Mouse (Mus musculus): ENCODE results near the gene Ctnnd2. TPM values are rescaled to one million over a fixed set of nuclear protein-coding genes. Genes with fewer than 3 reads are reported as not detected.

The Ctnnd2 gene
- total RNA-seq, 2 experiments from 2014 or later = 223 to 229 TPM

- H3K27ac ChIP-seq = no peak overlapping the region
- H3K4me3 ChIP-seq = no peak overlapping the region
- no peak for DNase-seq (ENCODE audit: low spot score in 2 of 2)
- TF ChIP-seq CTCF (conservative IDR thresholded peaks at IDR 0.05) = no peak
Observed at GRCm38 (mm10) chr15:30964046-30964445, 791.7 kb downstream of the Ctnnd2 start.

- Histone ChIP-seq H3K4me3 (no peak overlapping the region), H3K27ac (no peak overlapping the region)
- DNase-seq (ENCODE audit: low spot score in 2 of 2) = no peak
- TF ChIP-seq CTCF (conservative IDR thresholded peaks at IDR 0.05) = no peak
Observed at GRCm38 (mm10) chr15:30964865-30965679, 792.7 kb downstream of the Ctnnd2 start.

GRCm38 (mm10) chr15:30966826-30967225, 794.4 kb downstream of the Ctnnd2 start:
- no peak for DNase-seq (ENCODE audit: low spot score in 2 of 2)
- no peak overlapping the region for H3K4me3 ChIP-seq
- H3K27ac ChIP-seq = no peak overlapping the region
- no peak for TF ChIP-seq CTCF (conservative IDR thresholded peaks at IDR 0.05)

GRCm38 (mm10) chr15:30974436-30974835, 802.0 kb downstream of the Ctnnd2 start:
- no peak for DNase-seq (ENCODE audit: low spot score in 2 of 2)
- no peak for TF ChIP-seq CTCF (conservative IDR thresholded peaks at IDR 0.05)
- Histone ChIP-seq H3K27ac (no peak overlapping the region; the same call in 1 of the 2 replicates), H3K4me3 (no peak overlapping the region)

- DNase-seq (ENCODE audit: low spot score in 2 of 2) = peak in 1 of 2 experiments; percentile 23
- no peak for TF ChIP-seq CTCF (conservative IDR thresholded peaks at IDR 0.05)
- Histone ChIP-seq H3K4me3 (no peak overlapping the region), H3K27ac (peak overlapping the region; percentile 39; the same call in 1 of the 2 replicates)
Observed at GRCm38 (mm10) chr15:30974991-30975775, 802.8 kb downstream of the Ctnnd2 start.

DNA sequence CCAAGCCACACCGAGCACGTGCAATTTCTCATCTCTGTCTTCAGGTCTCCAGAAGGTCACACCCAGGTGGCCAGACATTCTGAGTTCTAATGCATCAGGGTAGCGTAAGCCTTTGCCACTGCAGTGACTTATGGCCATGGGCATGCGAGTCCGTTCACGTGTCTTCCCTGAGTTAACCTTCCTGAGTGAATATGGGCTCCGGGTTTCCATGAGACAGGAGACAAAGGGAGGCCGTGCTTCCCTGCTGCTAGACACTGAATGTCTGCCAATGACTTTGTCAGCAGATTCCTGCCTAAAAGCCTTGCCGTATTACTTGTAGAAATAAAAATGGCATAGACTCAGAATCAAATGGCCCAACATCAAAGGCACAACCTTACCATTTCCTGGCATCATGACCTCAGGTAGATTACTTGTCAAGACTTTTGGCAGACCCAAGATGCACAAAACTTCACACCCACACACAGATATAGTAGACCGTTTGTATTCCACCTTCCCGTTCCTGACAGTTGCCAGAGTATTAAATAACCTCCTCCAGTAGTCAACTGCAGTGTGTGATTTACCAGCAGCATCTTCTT, 804.9 kb downstream of the Ctnnd2 start:
- no peak overlapping the region for H3K4me3 ChIP-seq
- TF ChIP-seq CTCF (conservative IDR thresholded peaks at IDR 0.05) = no peak
- peak overlapping the region; percentile 48; the same call in 1 of the 2 replicates for H3K27ac ChIP-seq
- peak in 1 of 2 experiments; percentile 25 for DNase-seq (ENCODE audit: low spot score in 2 of 2)

DNA sequence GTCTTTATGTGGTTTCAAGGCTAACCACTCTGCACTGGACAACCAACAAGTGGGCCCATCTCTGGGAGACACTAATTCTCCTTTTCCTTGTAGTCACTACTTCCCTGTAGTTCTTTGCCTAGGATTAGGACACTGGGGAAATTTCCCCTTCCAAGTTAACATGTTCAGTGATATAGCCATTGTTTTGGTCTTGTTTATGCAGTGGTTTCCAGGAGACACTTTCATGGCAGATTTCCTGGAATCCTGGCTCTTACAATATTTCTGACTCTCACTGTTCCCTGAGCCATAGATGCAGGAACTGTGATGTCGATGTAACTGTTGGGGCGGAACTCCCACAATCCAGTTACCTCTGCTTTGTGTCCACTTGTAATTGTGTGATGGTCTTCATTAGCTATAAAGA, 814.5 kb downstream of the Ctnnd2 start:
- no peak for DNase-seq (ENCODE audit: low spot score in 2 of 2)
- H3K4me3 ChIP-seq = no peak overlapping the region
- H3K27ac ChIP-seq = no peak overlapping the region
- TF ChIP-seq CTCF (conservative IDR thresholded peaks at IDR 0.05) = no peak

DNA sequence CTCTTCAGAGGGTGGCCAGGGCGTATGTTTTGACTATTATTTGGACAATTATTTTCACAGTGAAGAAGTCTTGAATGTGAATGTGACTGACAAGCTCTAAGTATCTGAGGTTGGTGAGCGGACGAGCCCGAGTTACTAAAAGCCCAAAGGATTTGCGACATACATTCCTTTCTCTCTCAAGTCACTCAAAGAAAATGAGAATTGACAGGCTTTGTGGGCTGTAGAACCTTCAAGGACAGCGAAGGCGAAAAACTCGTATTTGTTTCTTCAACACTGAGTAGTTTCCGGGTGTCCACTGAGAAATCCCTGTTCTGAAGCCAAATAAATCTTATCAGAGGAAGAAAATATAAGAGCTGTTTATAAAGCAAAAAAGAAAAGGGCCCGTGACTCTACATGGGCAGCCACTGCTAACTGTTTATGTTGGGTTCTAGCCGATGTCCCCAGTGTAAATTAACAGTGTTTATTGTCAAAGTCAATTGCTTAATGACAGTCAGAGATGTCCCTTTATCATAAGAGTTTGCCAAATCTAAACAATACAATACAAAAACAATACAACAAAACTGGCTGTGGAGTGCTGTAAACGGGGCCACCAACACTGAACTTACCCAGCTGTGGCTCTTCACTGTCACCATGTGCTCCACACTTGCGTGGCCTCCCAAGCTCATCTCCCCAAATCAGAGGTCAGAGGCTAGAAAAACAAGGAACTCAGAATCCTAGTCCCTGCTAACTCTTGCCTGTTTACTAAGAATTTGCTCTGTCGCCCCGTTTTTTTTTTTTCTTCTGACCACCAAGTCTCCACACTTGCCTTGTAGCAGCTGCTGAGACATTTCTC, 818.2 kb downstream of the Ctnnd2 start:
- Histone ChIP-seq H3K27ac (no peak overlapping the region), H3K4me3 (no peak overlapping the region)
- no peak for TF ChIP-seq CTCF (conservative IDR thresholded peaks at IDR 0.05)
- peak in 1 of 2 experiments; percentile 1 for DNase-seq (ENCODE audit: low spot score in 2 of 2)

DNA sequence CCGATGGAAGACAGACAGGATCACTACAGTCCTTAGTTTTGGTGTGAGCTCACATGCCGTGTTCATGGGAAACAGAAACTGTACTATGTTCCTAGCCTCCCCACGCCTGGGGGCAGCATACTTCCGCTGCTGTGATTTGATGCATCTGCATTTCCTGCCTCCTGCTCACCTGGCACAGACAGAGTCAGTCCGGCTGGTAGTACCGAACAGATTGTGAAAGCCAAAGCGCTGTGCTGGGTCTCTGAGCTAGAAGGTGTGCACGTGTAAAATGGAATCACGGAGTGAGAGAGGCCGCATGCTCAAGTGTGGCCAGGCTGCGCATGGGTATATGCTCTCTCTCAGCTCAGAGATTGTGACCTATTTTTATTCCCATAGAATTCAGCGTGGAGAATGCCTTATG, 820.0 kb downstream of the Ctnnd2 start:
- H3K4me3 ChIP-seq = no peak overlapping the region
- peak; percentile 36 for TF ChIP-seq CTCF (conservative IDR thresholded peaks at IDR 0.05)
- H3K27ac ChIP-seq = no peak overlapping the region
- DNase-seq (ENCODE audit: low spot score in 2 of 2) = no peak

DNA sequence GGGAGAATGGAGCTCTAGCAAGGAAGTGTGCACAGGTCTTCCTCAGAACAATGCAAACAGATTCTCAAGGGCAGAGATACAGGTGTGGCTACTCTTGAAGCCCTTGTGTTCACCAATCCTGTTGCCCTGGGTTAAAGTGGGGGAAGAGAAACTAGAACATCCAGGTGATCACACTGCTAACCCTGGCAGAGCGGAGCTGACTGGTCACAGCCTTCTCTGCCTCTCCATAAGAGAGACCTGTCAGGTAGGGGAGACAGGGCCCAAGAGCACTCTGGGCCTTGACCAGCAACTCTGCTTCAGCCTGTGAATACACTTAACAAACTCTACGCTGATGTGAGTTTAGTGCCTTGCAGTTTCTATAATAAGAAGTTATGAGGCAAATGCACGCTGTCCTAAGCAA, 820.5 kb downstream of the Ctnnd2 start:
- DNase-seq (ENCODE audit: low spot score in 2 of 2) = no peak
- no peak overlapping the region for H3K27ac ChIP-seq
- no peak for TF ChIP-seq CTCF (conservative IDR thresholded peaks at IDR 0.05)

GRCm38 (mm10) chr15:30995346-30995745, 823.0 kb downstream of the Ctnnd2 start:
- TF ChIP-seq CTCF (conservative IDR thresholded peaks at IDR 0.05) = no peak
- Histone ChIP-seq H3K4me3 (no peak overlapping the region), H3K27ac (no peak overlapping the region)
- no peak for DNase-seq (ENCODE audit: low spot score in 2 of 2)

More for the DNA sequence above, 820.5 kb downstream of the Ctnnd2 start:
- no peak overlapping the region for H3K4me3 ChIP-seq

- H3K27ac ChIP-seq = peak overlapping the region; percentile 32; the same call in 1 of the 2 replicates
- DNase-seq (ENCODE audit: low spot score in 2 of 2) = peak in 1 of 2 experiments; percentile 34
- no peak overlapping the region for H3K4me3 ChIP-seq
- TF ChIP-seq CTCF (conservative IDR thresholded peaks at IDR 0.05) = no peak
Observed at GRCm38 (mm10) chr15:31004468-31004867, 832.1 kb downstream of the Ctnnd2 start.
